Mouse (Mus musculus) lung, postnatal 0 days (tissue): ENCODE measurements around the gene Tmem132d. TPM values are rescaled to one million over a fixed set of nuclear protein-coding genes. Genes with fewer than 3 reads are reported as not detected.

ENCODE experiments used
- ATAC-seq: fragments of 200-750 bp; cut with Nextera tagmentation; 2 replicates; pipeline ENCODE4 v1.8.0; 2017; ENCODE audit warnings: moderate library complexity
- DNase-seq: peaks from one replicate; pipeline ENCODE4 v3.0.0-alpha.2; 2016; ENCODE audit warnings: low spot score
- H3K27ac ChIP-seq: fragments of 300-500 bp; sonication (generic); 2 replicates; pipeline ENCODE4 v1.5.1; 2014; ENCODE audit warnings: antibody characterized with exemption, mild to moderate bottlenecking, low read length, mixed read lengths
- H3K27me3 ChIP-seq: fragments of 300-500 bp; sonication (generic); replicated peaks from 2 replicates; pipeline ENCODE4 v1.6.1; 2014; ENCODE audit warnings: low read length, mixed read lengths; ENCODE audit not compliant: insufficient read depth
- H3K36me3 ChIP-seq: fragments of 300-500 bp; sonication (generic); 2 replicates; pipeline ENCODE4 v1.6.1; 2014; ENCODE audit warnings: low read length, mixed read lengths; ENCODE audit not compliant: insufficient read depth
- H3K4me1 ChIP-seq: fragments of 300-500 bp; sonication (generic); 2 replicates; pipeline ENCODE4 v1.6.1; 2014; ENCODE audit warnings: antibody characterized with exemption, low read depth, low read length, mixed read lengths; ENCODE audit not compliant: insufficient read depth
- H3K4me2 ChIP-seq: fragments of 300-500 bp; sonication (generic); replicated peaks from 2 replicates; pipeline ENCODE4 v1.6.1; 2014; ENCODE audit warnings: low read depth, mild to moderate bottlenecking, low read length, moderate library complexity, mixed read lengths
- H3K4me3 ChIP-seq: fragments of 300-500 bp; sonication (generic); 2 replicates; pipeline ENCODE4 v1.5.1; 2014; ENCODE audit warnings: low read depth, low read length
- H3K9ac ChIP-seq: fragments of 300-500 bp; sonication (generic); replicated peaks from 2 replicates; pipeline ENCODE4 v1.6.1; 2014; ENCODE audit warnings: low read depth, mild to moderate bottlenecking
- H3K9me3 ChIP-seq: fragments of 300-500 bp; sonication (generic); 2 replicates; pipeline ENCODE4 v1.6.1; 2016; ENCODE audit warnings: low read length, mixed read lengths
- CTCF ChIP-seq: IDR thresholded peaks from 2 replicates; pipeline ENCODE4 v1.5.1; 2016; ENCODE audit warnings: antibody characterized with exemption, mild to moderate bottlenecking
- EP300 ChIP-seq: IDR thresholded peaks from 2 replicates; pipeline ENCODE4 v1.6.1; 2016; ENCODE audit warnings: antibody characterized with exemption, mild to moderate bottlenecking, control low read depth
- WGBS: fragments of 180-500 bp; shearing (Covaris S2); extraction: QIAGEN DNeasy Blood & Tissue Kit; methylation state at CpG from one replicate; pipeline ENCODE4 v1.1.7; 2014; 5-methylcytosine and 5-hydroxymethylcytosine counted together
- polyA plus RNA-seq: library from polyadenylated mRNA; unstranded; fragments of >200 nt; fragmentation: Nextera tagmentation; extraction: Ambion mirVana; gene quantifications from 2 replicates; pipeline ENCODE4 v1.2.1, GENCODE M21; 2015

The Tmem132d gene
- polyA plus RNA-seq, 1 experiment from 2014 or later, result 1.6 TPM

GRCm38 (mm10) chr5:128436909-128437308 is 4.0 kb upstream of the Tmem132d start:
- WGBS, result 17% methylated on average over 9 of the region's 9 CpGs
- TF ChIP-seq EP300, result no peak
- peak; percentile 72 for TF ChIP-seq CTCF
- Histone ChIP-seq H3K9ac (no peak overlapping the region), H3K36me3 (no peaks in the 10 kb centered on the region), H3K27me3 (peaks cover 19% of the 10 kb centered on the region; the same call in 1 of the 2 replicates), H3K4me1 (no peaks in the 10 kb centered on the region), H3K4me2 (no peak overlapping the region), H3K9me3 (no peaks in the 10 kb centered on the region), H3K27ac (no peak overlapping the region), H3K4me3 (no peak overlapping the region)
- DNase-seq (peak; percentile 59), ATAC-seq (no peak)

DNA sequence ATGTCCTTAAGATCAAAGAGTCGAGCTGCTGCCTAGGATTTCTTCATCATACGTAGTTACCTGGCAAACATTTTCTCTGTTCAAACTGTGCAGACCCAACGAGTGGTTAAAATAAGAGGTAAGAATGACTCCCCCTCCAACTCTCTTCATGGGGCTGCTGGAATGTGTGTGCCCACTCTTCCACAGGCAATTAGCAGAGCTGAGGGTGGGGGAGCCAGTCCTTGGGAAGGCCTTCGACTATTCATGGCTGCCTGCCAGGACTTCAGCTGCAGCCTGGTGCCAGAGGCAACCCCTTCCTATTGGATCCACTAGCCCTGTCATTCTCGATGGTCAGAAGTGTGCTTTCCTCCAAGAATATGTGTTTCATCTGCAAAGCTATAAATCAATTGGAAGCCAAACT is 2.8 kb upstream of the Tmem132d start:
- 26% methylated on average over 5 of the region's 5 CpGs for WGBS
- Histone ChIP-seq H3K4me1 (no peaks in the 10 kb centered on the region), H3K9ac (no peak overlapping the region), H3K36me3 (no peaks in the 10 kb centered on the region), H3K4me3 (no peak overlapping the region), H3K27me3 (peaks cover 22% of the 10 kb centered on the region; the same call in 1 of the 2 replicates), H3K4me2 (no peak overlapping the region), H3K27ac (no peak overlapping the region), H3K9me3 (no peaks in the 10 kb centered on the region)
- DNase-seq, result peak; percentile 67
- peak; percentile 74 for ATAC-seq
- TF ChIP-seq CTCF (no peak), EP300 (no peak)

DNA sequence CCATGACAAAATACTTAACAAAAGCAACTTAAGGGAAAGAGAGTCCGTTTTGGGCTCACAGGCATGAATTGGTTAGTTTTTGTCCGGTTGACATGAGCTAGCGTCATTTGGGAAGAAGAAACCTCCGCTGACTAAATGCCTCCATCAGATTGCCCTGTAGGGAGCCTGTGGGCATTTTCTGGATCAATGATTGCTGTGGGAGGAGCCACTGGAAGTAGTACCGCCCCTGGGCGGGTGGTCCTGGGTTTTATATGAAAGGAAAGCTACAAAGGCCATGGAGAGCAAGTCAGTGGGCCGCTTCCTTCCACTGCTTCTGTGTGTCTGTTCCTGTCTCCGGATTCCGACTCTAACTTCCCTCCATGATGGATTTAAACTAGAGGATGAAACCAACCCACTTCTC is 909 bp upstream of the Tmem132d start:
- 52% methylated on average over 9 of the region's 9 CpGs for WGBS
- Histone ChIP-seq H3K27me3 (peaks cover 22% of the 10 kb centered on the region; the same call in 1 of the 2 replicates), H3K4me2 (no peak overlapping the region), H3K27ac (no peak overlapping the region), H3K9ac (no peak overlapping the region), H3K9me3 (no peaks in the 10 kb centered on the region), H3K4me3 (no peak overlapping the region), H3K4me1 (no peaks in the 10 kb centered on the region), H3K36me3 (no peaks in the 10 kb centered on the region)
- ATAC-seq (no peak), DNase-seq (no peak)
- TF ChIP-seq EP300 (no peak), CTCF (no peak)

- Histone ChIP-seq H3K9ac (no peak overlapping the region), H3K9me3 (no peaks in the 10 kb centered on the region), H3K27ac (no peak overlapping the region), H3K27me3 (peaks cover 22% of the 10 kb centered on the region; the same call in 1 of the 2 replicates), H3K4me2 (peak overlapping the region; percentile 57), H3K36me3 (no peaks in the 10 kb centered on the region), H3K4me3 (peak overlapping the region; percentile 42), H3K4me1 (no peaks in the 10 kb centered on the region)
- no peak for TF ChIP-seq CTCF
- WGBS, result 1% methylated on average over 26 of the region's 37 CpGs
- ATAC-seq, result peak; percentile 6; the same call in 1 of the 2 replicates
- no peak for DNase-seq
These were observed 455 bp downstream of the Tmem132d start for GRCm38 (mm10) chr5:128432422-128432821.

DNA sequence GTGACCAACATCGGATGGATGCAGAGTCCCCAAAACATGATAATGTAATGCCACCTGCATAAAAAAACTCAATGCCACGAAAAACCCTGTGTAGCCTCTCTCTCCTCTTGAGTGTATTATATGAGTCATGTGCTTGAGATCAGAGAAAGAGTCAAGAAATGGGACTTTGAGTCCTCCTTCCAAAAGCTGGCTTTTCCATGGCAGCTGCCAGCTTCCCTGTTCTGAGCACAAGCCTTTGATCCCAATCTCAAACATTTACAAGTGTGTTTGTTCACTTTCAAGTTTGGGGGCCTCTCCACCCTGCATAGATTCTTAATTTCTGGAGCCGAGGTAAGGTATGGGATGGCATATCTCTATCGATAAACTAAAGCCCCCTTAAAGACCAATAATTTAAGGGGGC is 8.2 kb downstream of the Tmem132d start:
- H3K27ac ChIP-seq, result no peak overlapping the region
- peak; percentile 85 for ATAC-seq

GRCm38 (mm10) chr5:128424213-128424612 is 8.7 kb downstream of the Tmem132d start:
- 56% methylated on average over 2 of the region's 2 CpGs for WGBS
- no peak for TF ChIP-seq CTCF
- no peak for TF ChIP-seq EP300
- ATAC-seq (0 out of 2 replicates have a peak, but pooled peaks have one; percentile 28), DNase-seq (no peak)
- H3K36me3 ChIP-seq, result no peaks in the 10 kb centered on the region
- H3K9me3 ChIP-seq, result no peaks in the 10 kb centered on the region
- no peaks in the 10 kb centered on the region for H3K27me3 ChIP-seq
- H3K4me1 ChIP-seq, result no peaks in the 10 kb centered on the region
- no peak overlapping the region for H3K9ac ChIP-seq
- H3K4me3 ChIP-seq, result no peak overlapping the region
- H3K27ac ChIP-seq, result no peak overlapping the region
- H3K4me2 ChIP-seq, result no peak overlapping the region

More for the DNA sequence above, 8.2 kb downstream of the Tmem132d start:
- Histone ChIP-seq H3K9ac (no peak overlapping the region), H3K4me2 (no peak overlapping the region), H3K9me3 (no peaks in the 10 kb centered on the region), H3K4me3 (no peak overlapping the region), H3K36me3 (no peaks in the 10 kb centered on the region), H3K4me1 (no peaks in the 10 kb centered on the region), H3K27me3 (no peaks in the 10 kb centered on the region)
- 42% methylated on average over 4 of the region's 4 CpGs for WGBS
- peak; percentile 63 for TF ChIP-seq EP300
- TF ChIP-seq CTCF, result no peak
- peak; percentile 83 for DNase-seq

DNA sequence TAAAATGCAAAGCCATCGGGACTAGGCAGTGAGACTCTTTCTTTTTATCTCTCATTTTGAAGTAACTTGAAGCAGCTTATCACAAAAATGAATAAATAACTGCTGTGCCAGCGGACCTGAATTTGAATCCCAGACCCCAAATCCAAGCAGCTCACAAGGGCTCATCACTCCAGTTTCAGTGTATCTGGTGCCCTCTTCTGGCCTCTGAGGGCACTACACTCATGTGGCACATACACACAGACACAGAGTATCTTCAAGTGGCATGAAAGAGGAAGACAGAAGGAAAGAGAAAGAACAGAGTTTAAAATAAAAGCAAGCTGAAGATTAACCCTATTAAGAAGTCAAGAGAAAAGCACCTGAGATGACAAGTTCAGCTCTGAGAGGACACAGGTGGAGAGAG is 10.8 kb downstream of the Tmem132d start:
- 94% methylated on average over 2 of the region's 2 CpGs for WGBS

More for the DNA sequence above, 10.8 kb downstream of the Tmem132d start:
- no peak overlapping the region for H3K27ac ChIP-seq
- no peak for DNase-seq
- no peak overlapping the region for H3K4me2 ChIP-seq
- H3K4me3 ChIP-seq, result no peak overlapping the region
- H3K36me3 ChIP-seq, result no peaks in the 10 kb centered on the region
- H3K4me1 ChIP-seq, result no peaks in the 10 kb centered on the region
- no peaks in the 10 kb centered on the region for H3K27me3 ChIP-seq
- ATAC-seq, result no peak
- H3K9me3 ChIP-seq, result no peaks in the 10 kb centered on the region
- H3K9ac ChIP-seq, result no peak overlapping the region
- TF ChIP-seq EP300 (no peak), CTCF (no peak)
